Mouse (Mus musculus): ENCODE measurements around the gene Notum. TPM values are rescaled to one million over a fixed set of nuclear protein-coding genes. Genes with fewer than 3 reads are reported as not detected.

Gene Notum
- polyA plus RNA-seq, 1 experiment = 13.0 TPM

DNA sequence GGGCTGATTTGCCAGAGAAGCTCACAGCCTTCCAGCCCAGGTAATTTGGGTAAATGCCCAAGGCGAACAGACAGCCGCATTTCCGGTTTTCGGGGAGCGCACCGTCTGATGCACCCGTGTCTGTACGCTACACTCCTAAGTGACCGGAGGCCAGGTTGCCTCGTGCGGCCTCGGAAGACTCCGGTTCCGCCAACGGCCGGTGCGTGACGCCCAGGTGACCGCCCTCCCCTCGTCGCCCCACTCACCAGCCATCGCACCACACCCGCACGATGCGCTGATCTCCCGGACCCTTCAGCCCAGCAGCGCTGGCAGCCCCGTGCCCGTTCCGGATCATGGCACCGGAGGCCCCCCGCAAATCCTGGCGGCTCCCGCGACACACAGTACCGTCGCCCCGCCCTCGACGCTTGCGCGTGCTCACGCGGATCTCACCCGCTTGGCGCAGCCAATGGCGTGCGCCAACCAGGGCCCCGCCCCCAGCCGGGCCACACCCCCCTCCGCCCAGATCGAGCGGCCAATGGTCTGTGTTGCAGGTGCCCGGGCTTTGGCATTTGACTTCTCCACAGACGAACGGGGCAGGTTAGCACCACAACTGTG, 43.4 kb downstream of the Notum start, which contains the start of gene Pcyt2:
Gene Pcyt2, minus strand, starts transcription at position 418 of the 594 bp plus-strand sequence.
- DNase-seq (ENCODE audit: low spot score) = peak; percentile 82

DNA sequence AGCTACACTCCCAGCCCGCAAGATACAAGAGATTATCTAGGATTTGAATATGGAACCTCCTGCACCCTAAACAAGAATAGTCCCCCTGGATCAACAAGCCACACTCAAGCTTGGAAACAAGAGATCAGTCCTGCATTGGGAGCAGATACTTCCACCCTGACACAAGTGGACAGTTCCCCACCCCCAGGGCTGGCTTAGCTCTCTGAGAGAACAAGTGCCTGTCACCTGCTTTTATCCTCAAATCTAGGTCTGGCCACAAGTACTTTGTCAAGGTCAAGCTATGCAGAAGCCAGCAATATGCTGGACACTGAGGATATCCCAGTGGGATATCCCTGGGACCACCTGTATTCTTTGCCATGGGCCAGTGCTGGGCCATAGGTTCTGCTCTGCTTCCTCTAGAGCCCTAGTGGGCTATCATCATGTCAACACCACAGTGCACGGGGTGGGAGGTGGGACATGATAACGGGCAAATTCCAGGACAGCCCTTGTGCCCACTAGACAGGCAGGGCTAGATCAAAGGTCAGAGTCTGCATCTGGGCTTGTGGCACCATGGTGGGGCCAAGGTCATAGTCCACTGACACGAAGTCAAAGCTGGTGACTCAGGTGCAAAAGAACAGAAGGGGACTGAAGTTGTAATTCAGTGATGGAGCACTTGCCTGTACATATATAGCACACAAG, 44.2 kb downstream of the Notum start:
- peak; percentile 17 for DNase-seq (ENCODE audit: low spot score)

DNA sequence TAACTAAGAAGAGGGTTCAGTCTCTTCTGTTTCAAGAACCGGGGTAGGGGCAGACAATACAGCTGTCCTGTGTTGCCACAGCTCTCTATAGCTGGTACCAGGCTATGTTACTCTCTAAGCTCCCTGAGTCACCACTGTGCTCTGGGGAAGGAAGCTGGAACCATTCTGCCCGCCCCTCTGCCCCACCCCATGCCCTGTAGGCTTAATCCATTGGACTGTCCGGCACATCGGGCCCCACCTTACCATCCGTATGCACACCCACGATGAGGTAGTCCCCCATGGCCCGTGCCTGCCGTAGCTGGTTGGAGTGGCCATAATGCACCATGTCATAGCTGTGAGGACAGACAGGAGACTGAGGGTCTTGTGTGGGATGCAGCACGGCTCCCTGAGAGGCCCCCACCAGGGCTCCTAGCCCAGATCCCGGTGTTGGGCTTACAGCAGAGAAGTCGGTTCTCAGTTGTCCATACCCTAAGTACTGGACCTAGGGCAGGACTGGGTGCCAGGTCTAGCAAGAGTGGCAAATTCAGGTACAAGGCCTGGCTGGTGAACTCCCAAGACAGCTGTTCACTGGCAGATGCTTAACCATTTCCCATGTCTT, 45.3 kb downstream of the Notum start:
- DNase-seq (ENCODE audit: low spot score) = peak; percentile 19

DNA sequence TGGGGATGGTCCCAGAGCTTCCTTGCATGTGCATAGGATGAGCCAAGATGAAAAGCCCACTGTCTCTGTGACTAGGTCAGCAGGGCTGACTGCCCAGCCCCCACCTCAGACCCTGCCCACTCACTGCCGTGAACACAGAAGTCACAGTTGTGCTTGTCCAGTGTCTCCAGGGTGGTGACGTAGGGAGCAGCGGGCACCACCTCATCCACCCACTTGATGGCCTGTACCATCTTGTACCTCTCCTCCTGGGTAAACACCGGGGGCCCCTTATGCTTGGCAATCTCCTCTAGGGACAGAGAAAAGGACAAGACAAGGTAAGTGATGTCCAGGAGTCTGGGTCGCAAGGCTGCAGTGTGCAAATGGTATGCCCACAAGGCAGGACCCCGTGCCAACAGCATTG, 45.8 kb downstream of the Notum start:
- peak; percentile 20 for DNase-seq (ENCODE audit: low spot score)

DNA sequence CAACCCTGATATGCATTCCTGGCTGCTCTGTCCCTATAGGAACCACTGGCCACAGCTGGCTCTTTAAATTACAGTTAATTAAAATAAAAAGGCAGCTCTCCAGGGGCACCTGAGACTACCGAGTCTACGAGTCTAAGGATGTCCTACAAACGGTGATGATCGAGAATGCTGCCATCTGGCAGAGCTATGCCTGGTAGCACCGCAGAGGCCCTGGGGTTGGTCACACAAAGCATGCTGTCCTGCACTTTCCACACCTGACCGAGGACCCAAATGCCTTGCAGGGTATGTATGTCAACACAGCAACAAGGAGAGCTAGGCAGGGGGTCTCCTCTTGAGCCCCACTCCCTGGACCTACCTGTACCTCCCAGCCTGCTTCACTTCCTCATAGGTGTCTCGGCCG, 47.0 kb downstream of the Notum start:
- DNase-seq (ENCODE audit: low spot score) = no peak

DNA sequence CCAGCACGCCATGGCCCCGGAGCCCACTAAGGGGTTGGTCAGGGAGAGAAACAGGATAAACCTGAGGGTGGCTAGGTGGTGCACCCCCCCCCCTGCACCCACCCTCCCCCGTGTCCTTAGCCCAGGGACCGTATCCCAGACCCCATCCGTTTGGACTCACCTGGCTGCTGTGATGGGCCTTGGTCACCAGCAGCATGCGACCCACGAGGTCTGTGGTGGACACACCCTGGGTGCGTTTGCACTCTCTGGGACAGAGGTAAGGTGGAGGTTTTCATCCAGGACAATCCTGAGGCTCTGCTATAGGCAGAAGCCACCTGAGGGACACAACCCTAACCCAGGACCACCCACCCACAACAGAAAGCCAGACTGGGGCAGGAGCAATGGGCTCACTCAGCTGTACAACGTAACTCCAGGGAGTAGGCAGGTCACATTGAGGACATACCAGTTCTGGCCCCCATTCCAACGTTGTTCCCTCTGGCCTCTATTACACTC, 47.4 kb downstream of the Notum start:
- peak; percentile 18 for DNase-seq (ENCODE audit: low spot score)

DNA sequence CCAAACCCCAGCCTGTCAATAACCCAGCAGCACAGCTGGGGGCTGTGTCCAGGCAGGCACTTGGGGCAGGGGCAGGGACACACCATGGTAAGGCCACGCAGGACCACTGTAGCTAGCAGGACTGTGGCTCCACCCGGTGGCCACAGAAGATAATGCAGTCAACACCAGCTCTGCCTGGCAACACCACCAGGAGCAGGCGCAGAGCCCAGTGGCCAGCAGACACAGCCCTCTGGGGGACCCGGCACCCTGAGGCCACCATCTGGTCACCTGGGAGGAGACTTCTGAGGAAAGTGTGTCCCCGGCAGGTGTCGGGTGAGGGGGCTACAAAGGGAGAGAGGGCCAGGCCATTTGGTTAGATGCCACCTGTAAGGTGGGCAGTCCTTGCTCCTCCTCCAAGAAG, 48.2 kb downstream of the Notum start:
- peak; percentile 45 for DNase-seq (ENCODE audit: low spot score)

DNA sequence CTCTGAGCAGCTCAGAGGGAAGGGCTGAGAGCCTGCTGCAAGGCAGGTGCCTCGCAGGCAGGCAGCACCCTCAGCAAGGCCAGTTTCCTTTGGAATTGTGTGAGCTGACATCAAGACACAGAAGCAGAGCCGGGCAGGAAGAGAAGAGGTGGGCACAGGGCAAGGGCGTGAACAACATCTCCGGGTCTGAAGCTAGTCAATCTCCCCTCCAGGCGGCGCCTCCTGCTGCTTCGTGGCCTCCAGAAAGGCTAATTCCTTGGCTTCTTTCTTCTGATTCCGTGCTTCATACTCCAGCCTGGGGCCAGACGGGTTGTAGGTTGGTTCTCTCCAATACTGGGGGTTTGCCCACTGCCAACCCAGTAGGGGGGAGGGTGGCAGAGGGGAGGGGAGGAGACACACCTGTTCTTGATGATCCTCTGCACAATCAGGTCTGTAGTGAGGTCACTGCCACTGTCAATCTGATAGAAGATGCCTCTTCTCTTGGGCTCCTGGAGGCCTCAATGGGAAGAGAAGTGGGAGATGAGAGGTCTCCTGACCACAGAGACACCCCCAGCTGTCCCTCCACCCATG, 50.4 kb downstream of the Notum start:
- DNase-seq (ENCODE audit: low spot score) = peak; percentile 17

DNA sequence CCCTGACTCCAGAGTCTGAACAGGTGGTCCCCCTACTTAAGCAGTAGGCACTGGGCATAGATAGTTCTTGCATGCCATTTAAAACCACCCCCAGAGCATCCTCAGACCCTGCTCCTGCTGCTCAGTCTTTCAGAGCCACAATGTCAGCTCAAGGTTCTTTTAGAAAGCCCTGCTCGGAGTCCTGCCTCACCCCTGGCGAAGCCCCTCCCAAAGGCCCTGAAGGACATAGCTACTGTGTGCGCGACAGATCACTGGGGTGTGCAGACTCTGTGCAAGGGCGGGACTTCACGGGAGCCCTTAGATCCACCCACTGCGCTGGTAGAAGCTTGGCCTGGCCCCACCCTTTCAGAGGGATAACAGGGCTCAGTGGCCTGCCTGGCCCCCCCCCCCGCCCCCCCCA, 51.7 kb downstream of the Notum start:
- no peak for DNase-seq (ENCODE audit: low spot score)

DNA sequence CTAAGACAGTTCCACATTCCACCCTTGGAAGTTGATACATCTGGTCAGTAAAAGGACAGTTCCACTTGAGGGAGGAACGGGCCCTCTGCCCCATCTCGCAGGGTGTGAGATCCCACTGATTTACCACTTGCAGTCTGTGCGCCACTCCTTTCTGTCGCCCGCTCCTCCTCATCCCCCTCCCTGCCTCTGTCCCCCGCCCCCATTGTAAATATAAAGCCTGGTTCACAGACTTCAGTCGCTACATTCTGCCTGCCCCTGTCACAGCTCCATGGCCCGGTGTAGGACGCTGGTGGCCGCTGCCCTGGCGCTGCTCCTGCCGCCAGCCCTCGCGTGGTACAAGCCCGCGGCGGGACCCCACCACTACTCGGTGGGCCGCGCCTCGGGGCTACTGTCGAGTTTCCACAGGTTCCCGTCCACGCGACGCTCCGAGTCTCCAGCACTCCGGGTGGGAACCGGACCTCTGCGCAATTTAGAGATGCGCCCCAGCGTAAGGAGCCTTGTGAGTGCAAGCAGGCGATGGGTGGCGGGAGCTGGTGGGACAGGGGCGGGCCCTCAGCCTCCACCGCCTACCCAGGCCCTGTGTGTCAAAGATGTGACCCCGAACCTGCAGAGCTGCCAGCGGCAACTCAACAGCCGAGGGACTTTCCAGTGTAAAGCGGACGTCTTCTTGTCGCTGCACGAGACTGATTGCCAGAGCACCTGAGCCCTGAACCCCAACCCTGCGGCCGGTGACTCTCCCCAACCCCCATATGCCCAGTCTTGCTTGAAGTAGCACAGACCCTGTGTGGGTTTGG, 52.5 kb downstream of the Notum start, which contains the start of gene Npb:
Gene Npb, plus strand, starts transcription at position 237 of the 794 bp plus-strand sequence.
- peak; percentile 19 for DNase-seq (ENCODE audit: low spot score)

DNA sequence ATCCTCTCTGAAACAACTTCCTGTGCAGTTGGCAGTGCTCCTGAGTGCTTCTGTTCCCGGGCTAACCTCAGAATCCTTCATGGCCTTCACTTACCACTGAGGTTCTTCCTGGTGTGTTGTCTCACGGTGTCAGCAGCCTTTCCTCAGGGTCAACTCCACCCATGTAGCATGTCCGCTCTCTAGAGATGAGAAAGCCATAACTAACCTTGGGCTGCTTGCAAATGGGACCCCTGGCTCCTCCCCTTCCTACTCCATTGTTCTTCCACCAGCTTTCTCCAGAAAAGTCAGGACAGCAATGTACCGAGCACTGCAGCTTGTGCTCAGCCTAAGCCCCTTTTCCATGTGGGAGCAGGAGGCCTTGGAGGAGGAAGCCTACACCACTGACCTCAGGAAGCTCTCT, 54.2 kb downstream of the Notum start:
- no peak for DNase-seq (ENCODE audit: low spot score)

DNA sequence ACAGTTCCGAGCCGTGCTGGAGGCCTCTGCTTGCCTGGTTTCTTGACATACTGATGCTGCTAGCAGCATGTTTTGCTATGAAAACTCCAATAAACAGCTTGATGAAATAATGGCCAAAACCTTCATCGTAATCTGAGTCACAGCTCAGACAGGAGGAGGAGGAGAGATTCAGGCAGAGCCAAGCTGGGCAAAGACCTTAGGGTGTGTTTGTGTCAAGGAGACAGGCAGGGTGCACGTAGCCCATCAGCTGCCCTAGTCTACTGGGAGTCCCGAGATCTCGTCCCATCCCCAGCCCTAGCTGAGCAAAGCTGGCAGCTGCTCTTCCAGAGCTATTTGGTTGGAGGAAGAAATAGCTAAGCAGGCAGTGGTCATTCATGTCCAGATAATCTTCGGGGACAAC, 55.3 kb downstream of the Notum start:
- DNase-seq (ENCODE audit: low spot score) = no peak

Other genes starting within 250 kb of the Notum start
- 40.6 and 41.1 TPM in 2 replicates for gene Nploc4, start 223.5 kb downstream of the Notum start, polyA plus RNA-seq (2012; rRNA removed)
- gene Tspan10, start 218.5 kb downstream of the Notum start, polyA plus RNA-seq (2012; rRNA removed) = not detected in 2 replicates
- 0.34 and 0.63 TPM in 2 replicates for gene Pde6g, start 207.7 kb downstream of the Notum start, polyA plus RNA-seq (2012; rRNA removed)
- 19.8 and 26.8 TPM in 2 replicates for gene Oxld1, start 203.1 kb downstream of the Notum start, polyA plus RNA-seq (2012; rRNA removed)
- gene Ccdc137, start 203.1 kb downstream of the Notum start, polyA plus RNA-seq (2012; rRNA removed) = 21.5 and 31.0 TPM in 2 replicates
- 23.9 and 24.0 TPM in 2 replicates for gene Arl16, start 193.6 kb downstream of the Notum start, polyA plus RNA-seq (2012; rRNA removed)
- 62.4 and 72.4 TPM in 2 replicates for gene Mrpl12, start 176.6 kb downstream of the Notum start, polyA plus RNA-seq (2012; rRNA removed)
- gene Slc25a10, start 169.3 kb downstream of the Notum start, polyA plus RNA-seq (2012; rRNA removed) = 98.9 and 115 TPM in 2 replicates
- 1.8 and 2.4 TPM in 2 replicates for gene Gcgr, start 130.5 kb downstream of the Notum start, polyA plus RNA-seq (2012; rRNA removed)
- gene Mcrip1, start 111.4 kb downstream of the Notum start, polyA plus RNA-seq (2012; rRNA removed) = 112 and 117 TPM in 2 replicates
- not detected in 2 replicates for gene Ppp1r27, start 110.0 kb downstream of the Notum start, polyA plus RNA-seq (2012; rRNA removed)
- gene P4hb, start 87.9 kb downstream of the Notum start, polyA plus RNA-seq (2012; rRNA removed) = 272 and 354 TPM in 2 replicates
- 399 and 409 TPM in 2 replicates for gene Arhgdia, start 79.6 kb downstream of the Notum start, polyA plus RNA-seq (2012; rRNA removed)
- gene Alyref, start 62.8 kb downstream of the Notum start, polyA plus RNA-seq (2012; rRNA removed) = 56.2 and 57.6 TPM in 2 replicates
- 112 and 116 TPM in 2 replicates for gene Anapc11, start 62.8 kb downstream of the Notum start, polyA plus RNA-seq (2012; rRNA removed)
- gene Npb, start 52.7 kb downstream of the Notum start, polyA plus RNA-seq (2012; rRNA removed) = 0.40 and 0.62 TPM in 2 replicates
- gene Pcyt2, start 43.2 kb downstream of the Notum start, polyA plus RNA-seq (2012; rRNA removed) = 87.2 and 120 TPM in 2 replicates
- gene Sirt7, start 35.9 kb downstream of the Notum start, polyA plus RNA-seq (2012; rRNA removed) = 78.6 and 107 TPM in 2 replicates
- gene Mafg, start 27.6 kb downstream of the Notum start, polyA plus RNA-seq (2012; rRNA removed) = 50.1 and 62.5 TPM in 2 replicates
- 15.5 and 18.5 TPM in 2 replicates for gene Pycr1, start 17.4 kb downstream of the Notum start, polyA plus RNA-seq (2012; rRNA removed)
- 0.07 and 0.21 TPM in 2 replicates for gene Myadml2, start 13.0 kb downstream of the Notum start, polyA plus RNA-seq (2012; rRNA removed)
- 50.8 and 52.2 TPM in 2 replicates for gene Aspscr1, start 11.8 kb upstream of the Notum start, polyA plus RNA-seq (2012; rRNA removed)
- 62.3 and 76.0 TPM in 2 replicates for gene Cenpx, start 52.6 kb upstream of the Notum start, polyA plus RNA-seq (2012; rRNA removed)
- gene Lrrc45, start 52.8 kb upstream of the Notum start, polyA plus RNA-seq (2012; rRNA removed) = 54.6 and 66.6 TPM in 2 replicates
- 14.6 and 17.4 TPM in 2 replicates for gene Rac3, start 60.3 kb upstream of the Notum start, polyA plus RNA-seq (2012; rRNA removed)
- 58.1 and 60.6 TPM in 2 replicates for gene Dcxr, start 66.1 kb upstream of the Notum start, polyA plus RNA-seq (2012; rRNA removed)
- 349 and 361 TPM in 2 replicates for gene Cbr2, start 70.9 kb upstream of the Notum start, polyA plus RNA-seq (2012; rRNA removed)
- gene Hmga1b, start 101.6 kb upstream of the Notum start, polyA plus RNA-seq (2012; rRNA removed) = 1.7 and 2.1 TPM in 2 replicates
- 25.7 and 27.4 TPM in 2 replicates for gene Rfng, start 123.0 kb upstream of the Notum start, polyA plus RNA-seq (2012; rRNA removed)
- 119 and 149 TPM in 2 replicates for gene Gps1, start 123.1 kb upstream of the Notum start, polyA plus RNA-seq (2012; rRNA removed)
- gene Dus1l, start 135.2 kb upstream of the Notum start, polyA plus RNA-seq (2012; rRNA removed) = 36.1 and 39.1 TPM in 2 replicates
- gene Fasn, start 163.4 kb upstream of the Notum start, polyA plus RNA-seq (2012; rRNA removed) = 187 and 188 TPM in 2 replicates